Mouse (Mus musculus) liver, embryonic 14.5 days (tissue): ENCODE results near the gene Pcdh9.

Experiments
- CTCF ChIP-seq: IDR thresholded peaks from 2 replicates; pipeline ENCODE4 v1.5.1; 2016; ENCODE audit warnings: antibody characterized with exemption, low read depth, control low read depth
- EP300 ChIP-seq: IDR thresholded peaks from 2 replicates; pipeline ENCODE4 v1.6.1; 2016; ENCODE audit warnings: antibody characterized with exemption, low read depth

DNA sequence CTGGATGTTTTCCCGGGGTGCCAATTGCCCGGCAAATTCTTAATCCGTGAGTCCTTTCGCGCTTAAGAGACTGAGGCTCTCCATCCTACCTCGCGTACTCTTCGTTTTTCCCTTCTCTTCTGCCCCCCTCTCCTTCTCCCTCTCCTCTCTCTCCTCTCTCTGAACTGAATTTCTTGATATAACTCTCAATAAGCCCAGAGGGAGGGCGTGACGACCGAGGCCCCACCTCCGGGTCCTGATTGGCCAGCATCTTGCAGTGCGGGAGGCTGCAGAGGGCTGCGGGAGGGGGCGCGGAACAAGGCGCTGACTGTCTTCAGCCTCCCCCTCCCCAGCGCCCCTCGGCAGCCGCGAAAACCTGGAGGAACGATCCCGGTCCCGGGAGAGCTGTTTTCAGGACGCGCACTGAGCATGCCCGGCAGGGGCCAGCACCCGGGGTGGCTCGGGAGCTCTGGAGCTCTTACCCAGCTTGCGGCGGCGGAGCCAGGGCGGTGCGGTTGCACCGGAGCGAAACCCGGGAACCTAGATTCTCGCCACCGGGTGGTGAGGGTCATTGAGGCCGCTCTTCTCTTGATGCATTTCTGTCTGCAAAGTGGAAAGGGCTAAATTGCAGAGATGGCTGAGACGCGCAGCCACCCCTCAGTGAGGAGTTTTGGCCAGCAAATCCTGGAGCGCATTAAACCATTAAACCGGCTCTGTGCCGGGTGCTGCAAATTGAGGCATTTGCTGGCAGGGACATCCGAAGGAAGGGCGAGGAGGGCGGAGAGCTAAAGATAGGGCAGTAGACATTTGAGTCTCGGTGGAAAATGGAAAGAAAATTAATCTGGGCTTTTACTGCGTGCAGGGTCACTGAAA, at the start of gene Pcdh9:
- TF ChIP-seq CTCF (no peak), EP300 (no peak)
